Mouse (Mus musculus) ES-E14 (cell line): ENCODE data around the gene Ube2l6. TPM values are rescaled to one million over a fixed set of nuclear protein-coding genes. Genes with fewer than 3 reads are reported as not detected.

Experiments used
- DNase-seq: peaks from one replicate; pipeline ENCODE4 v3.0.0-alpha.2; 2013; ENCODE audit warnings: low read depth, low spot score
- H3K27ac ChIP-seq: 2 replicates; pipeline ENCODE4 v1.5.1; 2012; ENCODE audit warnings: low read depth, mild to moderate bottlenecking, low read length, moderate library complexity, mixed read lengths; ENCODE audit not compliant: poor library complexity, insufficient read depth, severe bottlenecking
- H3K36me3 ChIP-seq: 2 replicates; pipeline ENCODE4 v1.6.1; 2012; ENCODE audit warnings: mild to moderate bottlenecking, low read length, moderate library complexity, mixed read lengths; ENCODE audit not compliant: control insufficient read depth, poor library complexity, insufficient read depth, severe bottlenecking
- H3K4me1 ChIP-seq, 2 experiments: fragments of 150-350 bp in 1 of 2; sonication (generic) in 1 of 2; 2 replicates each; pipeline ENCODE4 v1.6.1; 2012; ENCODE audit warnings: low read length in 2 of 2, mild to moderate bottlenecking in 1 of 2, mixed read lengths in 1 of 2; ENCODE audit not compliant: control insufficient read depth in 2 of 2, insufficient read depth in 2 of 2, poor library complexity in 1 of 2
- H3K4me3 ChIP-seq, 2 experiments: fragments of 150-350 bp in 1 of 2; sonication (generic) in 1 of 2; 2 replicates each; pipeline ENCODE4 v1.5.1; 2012; ENCODE audit warnings: low read length in 2 of 2, low read depth in 1 of 2, mild to moderate bottlenecking in 1 of 2, mixed read lengths in 1 of 2; ENCODE audit not compliant: insufficient read depth in 1 of 2, poor library complexity in 1 of 2, severe bottlenecking in 1 of 2
- H3K9ac ChIP-seq: 2 replicates; pipeline ENCODE4 v1.6.1; 2012; ENCODE audit warnings: low read depth, mild to moderate bottlenecking, low read length, mixed read lengths; ENCODE audit not compliant: poor library complexity, insufficient read depth, severe bottlenecking
- H3K9me3 ChIP-seq: fragments of 150-350 bp; sonication (generic); 2 replicates; pipeline ENCODE4 v1.6.1; 2012; ENCODE audit warnings: low read depth, mild to moderate bottlenecking, low read length; ENCODE audit not compliant: control insufficient read depth, insufficient read depth
- CHD2 ChIP-seq: IDR thresholded peaks from 2 replicates; pipeline ENCODE4 v1.6.1; 2014; ENCODE audit warnings: mild to moderate bottlenecking, low read depth, low read length, inconsistent platforms
- HCFC1 ChIP-seq: IDR thresholded peaks from 2 replicates; pipeline ENCODE4 v1.6.1; 2012; ENCODE audit warnings: low read length, inconsistent platforms, borderline replicate concordance; ENCODE audit not compliant: insufficient read depth
- MAFK ChIP-seq: IDR thresholded peaks from 2 replicates; pipeline ENCODE4 v1.6.1; 2014; ENCODE audit warnings: mild to moderate bottlenecking, low read depth, low read length, inconsistent platforms; ENCODE audit not compliant: insufficient read depth
- ZC3H11A ChIP-seq: IDR thresholded peaks from 2 replicates; pipeline ENCODE4 v1.6.1; 2012; ENCODE audit warnings: low read depth, mild to moderate bottlenecking, inconsistent platforms, low read length, borderline replicate concordance
- ZNF384 ChIP-seq: IDR thresholded peaks from 2 replicates; pipeline ENCODE4 v1.6.1; 2012; ENCODE audit warnings: low read depth, low read length, inconsistent platforms
- in situ Hi-C, 2 experiments: fragments of 600-800 bp; cut with MboI; formaldehyde crosslinking; loops; one replicate each; pipeline ENCODE4 v1.15.1; 2025; ENCODE audit warnings: low sequenced_read_pairs in 2 of 2, inconsistent platforms in 1 of 2; ENCODE audit not compliant: unreplicated experiment in 2 of 2
- total RNA-seq: library from RNA; depleted of rRNA; stranded (reverse); fragments of 300-350 nt; gene quantifications from 2 replicates; pipeline ENCODE4 v1.2.3, GENCODE M21; 2012

Ube2l6 gene
- total RNA-seq, 1 experiment = 1.9 TPM

GRCm38 (mm10) chr2:84775241-84775640 lies 23.4 kb upstream of the Ube2l6 start, which contains the start of gene Serping1:
Serping1 (minus strand) TSS chr2:84775444.
- Histone ChIP-seq H3K4me1 (peaks cover 3 to 10% of the 10 kb centered on the region in 2 experiments; a peak in 1 of 4 replicates), H3K9ac (peak within 1 kb of the TSS; percentile 42; the same call in 1 of the 2 replicates), H3K4me3 (peak within 1 kb of the TSS; percentile 15 to 48), H3K27ac (peak within 1 kb of the TSS; percentile 61; the same call in 1 of the 2 replicates), H3K9me3 (no peaks in the 10 kb centered on the region), H3K36me3 (no peaks in the 10 kb centered on the region)
- no peak for DNase-seq
- TF ChIP-seq ZC3H11A (no peak), ZNF384 (no peak), MAFK (no peak), HCFC1 (no peak), CHD2 (no peak)
- in situ Hi-C loops = no loop called here

DNA sequence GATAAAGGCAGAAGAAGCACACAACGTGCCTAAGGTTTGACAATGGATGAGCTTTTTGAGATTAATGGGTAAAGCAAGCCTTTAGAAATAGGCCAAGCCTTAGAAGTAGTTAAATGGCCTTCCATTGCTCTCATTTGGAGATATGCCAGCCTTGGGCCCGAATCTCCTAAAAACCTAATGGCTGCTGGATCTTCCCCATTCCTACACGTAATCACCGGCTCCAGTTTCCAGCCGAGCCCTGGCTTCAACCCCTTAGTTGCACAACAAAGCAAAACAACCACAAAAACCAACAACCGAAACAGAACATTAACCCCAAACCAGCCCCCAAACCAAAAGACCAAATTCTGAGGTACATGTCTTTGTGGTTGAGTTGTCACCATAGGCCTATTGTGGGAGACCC lies 23.0 kb upstream of the Ube2l6 start:
- TF ChIP-seq ZC3H11A (no peak), ZNF384 (no peak), HCFC1 (no peak), CHD2 (no peak)
- no peaks in the 10 kb centered on the region for H3K36me3 ChIP-seq
- DNase-seq = no peak
- in situ Hi-C loops = no loop called here
- H3K9me3 ChIP-seq = no peaks in the 10 kb centered on the region
- no peak overlapping the region for H3K9ac ChIP-seq
- H3K4me1 ChIP-seq = peaks cover 3 to 10% of the 10 kb centered on the region in 2 experiments; a peak in 1 of 4 replicates
- H3K27ac ChIP-seq = no peak overlapping the region; the same call in 1 of the 2 replicates
- no peak overlapping the region for H3K4me3 ChIP-seq

GRCm38 (mm10) chr2:84777706-84778105 lies 20.9 kb upstream of the Ube2l6 start:
- no peak overlapping the region for H3K27ac ChIP-seq

DNA sequence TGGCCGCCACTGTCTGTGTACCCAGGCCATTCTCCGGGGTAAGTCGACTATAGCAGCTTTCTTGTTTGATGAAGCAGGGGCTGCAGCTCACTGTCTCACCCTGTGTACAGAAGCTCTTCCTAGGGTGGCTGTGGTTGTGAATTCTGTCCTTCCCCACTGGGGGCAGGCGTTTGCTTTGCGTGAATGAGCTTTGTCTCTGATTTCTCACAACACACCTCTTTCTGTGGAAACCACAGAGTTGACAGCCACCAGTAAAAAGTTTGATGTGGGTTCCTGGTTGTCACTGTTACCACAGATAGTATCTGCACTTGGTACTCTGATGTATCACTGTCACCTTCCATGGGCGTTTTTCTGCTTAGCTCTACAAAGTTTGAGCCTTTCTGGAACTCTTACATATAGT lies 19.4 kb upstream of the Ube2l6 start:
- no peaks in the 10 kb centered on the region for H3K9me3 ChIP-seq
- H3K9ac ChIP-seq = no peak overlapping the region
- in situ Hi-C loops = no loop called here
- no peaks in the 10 kb centered on the region for H3K36me3 ChIP-seq
- no peak overlapping the region for H3K4me3 ChIP-seq
- no peak for DNase-seq
- no peak overlapping the region for H3K27ac ChIP-seq
- peaks cover 3 to 7% of the 10 kb centered on the region in 2 experiments; a peak in 1 of 4 replicates for H3K4me1 ChIP-seq
- TF ChIP-seq HCFC1 = no peak
- no peak for TF ChIP-seq ZNF384
- 0 out of 2 replicates have a peak, but pooled peaks have one; percentile 3 for TF ChIP-seq ZC3H11A

More at GRCm38 (mm10) chr2:84777706-84778105, 20.9 kb upstream of the Ube2l6 start:
- Histone ChIP-seq H3K9me3 (no peaks in the 10 kb centered on the region), H3K4me1 (peaks cover 3 to 10% of the 10 kb centered on the region in 2 experiments; a peak in 1 of 4 replicates), H3K9ac (no peak overlapping the region), H3K36me3 (no peaks in the 10 kb centered on the region), H3K4me3 (no peak overlapping the region)
- no peak for DNase-seq
- in situ Hi-C loops = no loop called here
- TF ChIP-seq MAFK = no peak
- no peak for TF ChIP-seq ZC3H11A
- TF ChIP-seq HCFC1 = no peak

- Histone ChIP-seq H3K9ac (no peak overlapping the region), H3K4me3 (no peak overlapping the region), H3K36me3 (no peaks in the 10 kb centered on the region), H3K27ac (no peak overlapping the region), H3K9me3 (no peaks in the 10 kb centered on the region), H3K4me1 (no peaks in the 10 kb centered on the region)
- no peak for TF ChIP-seq CHD2
- no peak for TF ChIP-seq ZC3H11A
- TF ChIP-seq ZNF384 = no peak
- no peak for TF ChIP-seq HCFC1
- TF ChIP-seq MAFK = no peak
- DNase-seq = no peak
- in situ Hi-C loops = no loop called here
Measured at GRCm38 (mm10) chr2:84783315-84783714, 15.3 kb upstream of the Ube2l6 start.
